In the genomic region with DNA sequence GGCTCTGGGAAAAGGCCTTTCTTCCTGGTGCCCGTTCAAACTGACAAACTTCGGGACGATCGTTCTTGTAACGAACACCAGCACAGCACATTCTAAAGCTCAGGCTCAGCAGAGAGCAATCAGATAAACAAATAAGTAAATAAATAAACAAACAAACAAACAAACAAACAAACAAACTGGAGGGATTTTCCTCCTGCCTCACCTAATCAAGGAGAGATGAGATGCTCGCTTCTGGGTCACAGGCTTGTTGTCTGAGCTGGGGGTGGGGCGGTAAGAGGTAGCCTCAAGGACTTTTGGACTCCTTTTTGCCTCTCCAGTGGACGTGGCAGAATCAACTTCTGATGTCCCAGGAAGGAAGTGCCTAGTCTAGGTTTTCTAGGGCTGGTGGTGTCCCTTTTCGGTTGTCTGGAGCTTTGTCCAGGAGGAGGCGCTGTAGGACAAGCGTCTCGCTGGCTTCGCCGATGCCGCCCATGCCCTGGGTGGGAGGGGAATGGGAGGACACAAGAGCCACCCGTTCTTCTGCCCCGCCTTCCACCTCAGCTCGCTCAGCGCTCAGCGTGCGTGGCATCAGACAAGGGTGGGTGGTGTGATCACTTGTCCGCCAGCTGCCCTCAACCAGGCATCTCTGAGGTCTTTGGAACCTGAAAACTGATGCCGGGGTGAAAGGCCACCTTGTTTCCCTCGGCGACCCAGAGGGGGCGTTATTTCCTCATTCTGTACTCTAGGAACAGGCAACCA, we compare ENCODE assay signal across 8 mouse cellular contexts. TPM values are rescaled to one million over a fixed set of nuclear protein-coding genes. Genes with fewer than 3 reads are reported as not detected.
DNase-seq lines count a peak whose midpoint lies in the region; TF ChIP-seq lines count a peak whose summit lies in the region.

No protein-coding gene starts in this region.

- peak overlapping the region; percentile 26 to 44; a peak in 3 of 4 replicates for H3K4me3 ChIP-seq in MEL (ENCODE audit: control insufficient read depth in 1 of 2, insufficient read depth in 1 of 2, low read depth in 2 of 2, low read length in 2 of 2)
- H3K4me3 ChIP-seq in lung, adult 2 months (replicated peaks; ENCODE audit: extremely low read depth, low read depth, low read length) = peak overlapping the region; percentile 18

- TF ChIP-seq POLR2A in MEL (IDR thresholded peaks at IDR 0.05; ENCODE audit: control insufficient read depth in 1 of 2, insufficient read depth in 1 of 2, low read depth in 1 of 2, low read length in 2 of 2, poor library complexity in 1 of 2) = no peak
- TF ChIP-seq POLR2A in lung, adult 2 months (IDR thresholded peaks at IDR 0.05; ENCODE audit: borderline replicate concordance, extremely low read depth, low read depth, low read length) = no peak

- H3K9ac ChIP-seq in MEL (ENCODE audit: control insufficient read depth, low read depth, low read length, poor library complexity, severe bottlenecking) = peak overlapping the region; percentile 19; the same call in 1 of the 2 replicates

- peak; percentile 93 for TF ChIP-seq RAD21 in MEL (IDR thresholded peaks at IDR 0.05; ENCODE audit: low read depth, low read length)

- H3K79me2 ChIP-seq in MEL (ENCODE audit: control insufficient read depth, insufficient read depth, low read length, poor library complexity) = no peaks in the 10 kb centered on the region

- H3K9me3 ChIP-seq in MEL (replicated peaks; ENCODE audit: insufficient read depth, low read length) = no peaks in the 10 kb centered on the region

- DNase-seq in MEL (ENCODE audit: low read depth, low spot score) = peak; percentile 92
- DNase-seq in cerebellum, adult 11-12 months = peak; percentile 22
- peak; percentile 94 for DNase-seq in forelimb bud, embryonic 11.5 days (ENCODE audit: low read depth, low spot score)
- peak; percentile 96 for DNase-seq in heart, postnatal 4 days
- DNase-seq in layer of hippocampus, adult 18-20 months (ENCODE audit: low spot score in 2 of 2) = peak; percentile 35 to 81
- peak; percentile 70 for DNase-seq in lung, adult 2 months
- DNase-seq in ovary, postnatal 14 days (ENCODE audit: low spot score) = peak; percentile 95
- DNase-seq in urinary bladder, adult 18-20 months (ENCODE audit: low spot score in 2 of 2) = peak; percentile 84 to 91

- TF ChIP-seq EP300 in MEL (IDR thresholded peaks at IDR 0.05; ENCODE audit: low read depth in 1 of 2, low read length in 2 of 2) = no peak

- peaks cover 0 to 1% of the 10 kb centered on the region in 2 experiments; a peak in 1 of 4 replicates for H3K27me3 ChIP-seq in MEL (ENCODE audit: control insufficient read depth in 1 of 2, insufficient read depth in 2 of 2, low read length in 2 of 2)

- peak; percentile 81 to 98 (median 87) for TF ChIP-seq CTCF in MEL (IDR thresholded peaks at IDR 0.05 in 2 of 3, conservative IDR thresholded peaks at IDR 0.05 in 1 of 3; ENCODE audit: control insufficient read depth in 1 of 3, insufficient read depth in 1 of 3, low read depth in 2 of 3, low read length in 3 of 3, poor library complexity in 1 of 3, severe bottlenecking in 1 of 3)
- peak; percentile 84 for TF ChIP-seq CTCF in lung, adult 2 months (IDR thresholded peaks at IDR 0.05; ENCODE audit: insufficient read depth, low read length)

- H3K36me3 ChIP-seq in MEL (ENCODE audit: control insufficient read depth in 1 of 2, insufficient read depth in 2 of 2, low read length in 2 of 2) = no peaks in the 10 kb centered on the region

- no peaks in the 10 kb centered on the region for H3K4me1 ChIP-seq in MEL (ENCODE audit: control insufficient read depth in 1 of 2, insufficient read depth in 2 of 2, low read length in 2 of 2)
- no peaks in the 10 kb centered on the region for H3K4me1 ChIP-seq in lung, adult 2 months (ENCODE audit: control insufficient read depth, insufficient read depth, low read length)

- H3K27ac ChIP-seq in MEL (ENCODE audit: control insufficient read depth, low read depth, low read length) = no peak overlapping the region

- 5% methylated on average over 26 of the region's 26 CpGs for WGBS in lung, adult 2 months

TF ChIP-seq in MEL, 35 proteins besides CTCF, POLR2A, EP300 and RAD21:
- no peak for TF ChIP-seq BHLHE40 (IDR thresholded peaks at IDR 0.05; ENCODE audit: borderline replicate concordance, low read depth, low read length)
- TF ChIP-seq ZC3H11A (IDR thresholded peaks at IDR 0.05; ENCODE audit: low read depth, low read length) = peak; percentile 88
- TF ChIP-seq SMC3 (IDR thresholded peaks at IDR 0.05; ENCODE audit: low read depth, low read length) = peak; percentile 86
- no peak for TF ChIP-seq GATA1 (IDR thresholded peaks at IDR 0.05; ENCODE audit: low read depth, low read length)
- TF ChIP-seq MAFK (IDR thresholded peaks at IDR 0.05; ENCODE audit: borderline replicate concordance, low read depth, low read length) = no peak
- TF ChIP-seq TCF12 (IDR thresholded peaks at IDR 0.05; ENCODE audit: low read depth, low read length) = no peak
- TF ChIP-seq MAX (IDR thresholded peaks at IDR 0.05; ENCODE audit: low read length) = no peak
- TF ChIP-seq MYB (IDR thresholded peaks at IDR 0.05; ENCODE audit: low read depth, low read length) = no peak
- TF ChIP-seq GABPA (IDR thresholded peaks at IDR 0.05; ENCODE audit: low read depth, low read length) = no peak
- TF ChIP-seq ZMIZ1 (IDR thresholded peaks at IDR 0.05; ENCODE audit: low read depth, low read length) = no peak
- no peak for TF ChIP-seq TAL1 (IDR thresholded peaks at IDR 0.05; ENCODE audit: low read length)

RNA-seq across cellular contexts. Expression of a gene that starts 3.9 kb away (rescaled TPM):
- not detected in 2 replicates for total RNA-seq in MEL (2012; rRNA removed)
- not detected for polyA plus RNA-seq in MEL (2012; ENCODE audit: insufficient read depth in 1 of 2, insufficient read length in 2 of 2, low read depth in 1 of 2, low replicate concordance in 2 of 2, missing spikeins in 1 of 2)
- under 1 TPM; 0.45 TPM for total RNA-seq in heart, postnatal 4 days (2021)
- not detected for total RNA-seq in layer of hippocampus, adult 18-20 months (2021)
- 0.63 and 1.4 TPM in 2 replicates for polyA plus RNA-seq in lung, adult 2 months (2012; rRNA removed)

RNA-seq across cellular contexts. Expression of a gene that starts 3.9 kb away (rescaled TPM):
- not detected in 2 replicates for total RNA-seq in MEL (2012; rRNA removed)
- polyA plus RNA-seq in MEL (2012; ENCODE audit: insufficient read depth in 1 of 2, insufficient read length in 2 of 2, low read depth in 1 of 2, low replicate concordance in 2 of 2, missing spikeins in 1 of 2) = not detected
- under 1 TPM in 1 of 2 experiments, not detected in 1; 0.11 TPM for total RNA-seq in heart, postnatal 4 days (2021)
- total RNA-seq in layer of hippocampus, adult 18-20 months (2021) = not detected
- 0.09 TPM in 2 replicates for polyA plus RNA-seq in lung, adult 2 months (2012; rRNA removed)

RNA-seq across cellular contexts. Expression of a gene that starts 10.9 kb away (rescaled TPM):
- not detected in 2 replicates for total RNA-seq in MEL (2012; rRNA removed)
- polyA plus RNA-seq in MEL (2012; ENCODE audit: insufficient read depth in 1 of 2, insufficient read length in 2 of 2, low read depth in 1 of 2, low replicate concordance in 2 of 2, missing spikeins in 1 of 2) = not detected
- total RNA-seq in heart, postnatal 4 days (2021) = not detected
- not detected for total RNA-seq in layer of hippocampus, adult 18-20 months (2021)
- polyA plus RNA-seq in lung, adult 2 months (2012; rRNA removed) = 0.14 and 0.18 TPM in 2 replicates

RNA-seq across cellular contexts. Expression of a gene that starts 11.3 kb away (rescaled TPM):
- 4.7 and 5.4 TPM in 2 replicates for total RNA-seq in MEL (2012; rRNA removed)
- polyA plus RNA-seq in MEL (2012; ENCODE audit: insufficient read depth in 1 of 2, insufficient read length in 2 of 2, low read depth in 1 of 2, low replicate concordance in 2 of 2, missing spikeins in 1 of 2) = 1 to 10 TPM in 1 of 2 experiments, not detected in 1; 7.4 TPM
- 1 to 10 TPM; 1.2 to 1.9 TPM for total RNA-seq in heart, postnatal 4 days (2021)
- not detected for total RNA-seq in layer of hippocampus, adult 18-20 months (2021)
- polyA plus RNA-seq in lung, adult 2 months (2012; rRNA removed) = 0.49 and 0.67 TPM in 2 replicates

RNA-seq across cellular contexts. Expression of a gene that starts 18.1 kb away (rescaled TPM):
- not detected in 2 replicates for total RNA-seq in MEL (2012; rRNA removed)
- polyA plus RNA-seq in MEL (2012; ENCODE audit: insufficient read depth in 1 of 2, insufficient read length in 2 of 2, low read depth in 1 of 2, low replicate concordance in 2 of 2, missing spikeins in 1 of 2) = not detected
- total RNA-seq in heart, postnatal 4 days (2021) = under 1 TPM; 0.12 to 0.27 TPM
- not detected for total RNA-seq in layer of hippocampus, adult 18-20 months (2021)
- 0.43 and 0.75 TPM in 2 replicates for polyA plus RNA-seq in lung, adult 2 months (2012; rRNA removed)

Comparison
In these comparisons a context has a peak if more than half of its experiments do, and no peak if none do; other contexts are left out.
1. DNase-seq: peak in every context shown above with its lines; median percentile 96 in heart, postnatal 4 days; 95 in ovary, postnatal 14 days; 94 in forelimb bud, embryonic 11.5 days; 92 in MEL; 88 in urinary bladder, adult 18-20 months; 70 in lung, adult 2 months; 58 in layer of hippocampus, adult 18-20 months; 22 in cerebellum, adult 11-12 months.